Mouse (Mus musculus) CH12.LX (cell line): Measurements from ENCODE around the gene Kiz. TPM values are rescaled to one million over a fixed set of nuclear protein-coding genes. Genes with fewer than 3 reads are reported as not detected.

Experiments used
- DNase-seq: peaks from one replicate; pipeline ENCODE4 v3.0.0-alpha.2; 2013; ENCODE audit errors: extremely low read depth
- H3K27ac ChIP-seq: 2 replicates; pipeline ENCODE4 v1.5.1; 2012; ENCODE audit warnings: low read depth, mild to moderate bottlenecking, control low read depth, moderate library complexity; ENCODE audit not compliant: insufficient read depth
- H3K27me3 ChIP-seq: replicated peaks from 2 replicates; pipeline ENCODE3; 2012; ENCODE audit warnings: inconsistent platforms
- H3K36me3 ChIP-seq, 2 experiments: replicated peaks in 1 of 2; 2 replicates each; pipeline versions ENCODE3 to v1.6.1; 2012; ENCODE audit warnings: inconsistent platforms in 1 of 2, low read length in 1 of 2, mild to moderate bottlenecking in 1 of 2, mixed read lengths in 1 of 2, moderate library complexity in 1 of 2; ENCODE audit not compliant: control insufficient read depth in 1 of 2, insufficient read depth in 1 of 2
- H3K4me1 ChIP-seq, 2 experiments: 2 replicates each; pipeline ENCODE4 v1.6.1; 2012; ENCODE audit warnings: inconsistent platforms in 1 of 2, moderate library complexity in 1 of 2; ENCODE audit not compliant: insufficient read depth in 2 of 2, control insufficient read depth in 1 of 2
- H3K4me2 ChIP-seq: 2 replicates; pipeline ENCODE4 v1.6.1; 2012; ENCODE audit warnings: low read depth, mild to moderate bottlenecking, control low read depth; ENCODE audit not compliant: poor library complexity, insufficient read depth, severe bottlenecking
- H3K4me3 ChIP-seq, 3 experiments: fragments of 150-350 bp in 1 of 3; sonication (generic) in 1 of 3; replicated peaks in 1 of 3; 2 replicates each; pipeline versions ENCODE3 to v1.5.1; 2011 to 2012; ENCODE audit warnings: low read depth in 2 of 3, low read length in 2 of 3, mild to moderate bottlenecking in 2 of 3, moderate library complexity in 2 of 3, control low read depth in 1 of 3, improper control_type of control experiment in 1 of 3, inconsistent platforms in 1 of 3, mixed read lengths in 1 of 3; ENCODE audit not compliant: poor library complexity in 1 of 3
- H3K79me2 ChIP-seq: replicated peaks from 2 replicates; pipeline ENCODE4 v1.6.1; 2012; ENCODE audit warnings: mild to moderate bottlenecking, moderate library complexity; ENCODE audit not compliant: control insufficient read depth, poor library complexity, insufficient read depth, severe bottlenecking; ENCODE audit errors: extremely low read depth
- H3K9ac ChIP-seq: 2 replicates; pipeline ENCODE4 v1.6.1; 2012; ENCODE audit warnings: low read depth, mild to moderate bottlenecking, control low read depth, moderate library complexity; ENCODE audit not compliant: insufficient read depth
- H3K9me3 ChIP-seq: replicated peaks from 2 replicates; pipeline ENCODE3; 2012; ENCODE audit warnings: low read length, inconsistent platforms, mixed read lengths
- BHLHE40 ChIP-seq: IDR thresholded peaks from 2 replicates; pipeline ENCODE4 v1.6.1; 2011; ENCODE audit warnings: mild to moderate bottlenecking, low read depth, low read length, improper control_type of control experiment
- CHD1 ChIP-seq: IDR thresholded peaks from 2 replicates; pipeline ENCODE4 v1.6.1; 2012; ENCODE audit warnings: low read depth, low read length, improper control_type of control experiment, inconsistent platforms
- CHD2 ChIP-seq: IDR thresholded peaks from 2 replicates; pipeline ENCODE4 v1.6.1; 2011; ENCODE audit warnings: low read length, improper control_type of control experiment
- CTCF ChIP-seq, 2 experiments: IDR thresholded peaks in 1 of 2; conservative IDR thresholded peaks in 1 of 2; 2 replicates each; pipeline ENCODE4 v1.5.1; 2011 to 2012; ENCODE audit warnings: low read depth in 2 of 2, low read length in 2 of 2, improper control_type of control experiment in 1 of 2, inconsistent platforms in 1 of 2, mild to moderate bottlenecking in 1 of 2, moderate library complexity in 1 of 2
- HCFC1 ChIP-seq: IDR thresholded peaks from 2 replicates; pipeline ENCODE4 v1.6.1; 2012; ENCODE audit warnings: low read depth, mild to moderate bottlenecking, inconsistent platforms, low read length, improper control_type of control experiment
- IRF4 ChIP-seq: IDR thresholded peaks from 2 replicates; pipeline ENCODE4 v1.6.1; 2014; ENCODE audit warnings: low read depth, mild to moderate bottlenecking, inconsistent platforms, low read length, improper control_type of control experiment
- KAT2A ChIP-seq: IDR thresholded peaks from 2 replicates; pipeline ENCODE4 v1.6.1; 2012; ENCODE audit warnings: low read length, improper control_type of control experiment, inconsistent platforms; ENCODE audit not compliant: insufficient replicate concordance
- MAFK ChIP-seq: IDR thresholded peaks from 2 replicates; pipeline ENCODE4 v1.6.1; 2011; ENCODE audit warnings: low read length, improper control_type of control experiment; ENCODE audit not compliant: insufficient replicate concordance
- MAX ChIP-seq: IDR thresholded peaks from 2 replicates; pipeline ENCODE4 v1.6.1; 2011; ENCODE audit warnings: low read length, improper control_type of control experiment
- MAZ ChIP-seq: IDR thresholded peaks from 2 replicates; pipeline ENCODE4 v1.6.1; 2012; ENCODE audit warnings: low read depth, mild to moderate bottlenecking, inconsistent platforms, low read length, improper control_type of control experiment, moderate library complexity
- MEF2A ChIP-seq: IDR thresholded peaks from 2 replicates; pipeline ENCODE4 v1.6.1; 2014; ENCODE audit warnings: low read depth, mild to moderate bottlenecking, inconsistent platforms, low read length, improper control_type of control experiment, borderline replicate concordance
- MYC ChIP-seq: IDR thresholded peaks from 2 replicates; pipeline ENCODE4 v1.6.1; 2011; ENCODE audit warnings: low read depth, mild to moderate bottlenecking, improper control_type of control experiment, low read length
- NELFE ChIP-seq: IDR thresholded peaks from 2 replicates; pipeline ENCODE4 v1.6.1; 2011; ENCODE audit warnings: low read depth, low read length, improper control_type of control experiment
- POLR2AphosphoS2 ChIP-seq: IDR thresholded peaks from 2 replicates; pipeline ENCODE4 v1.6.1; 2011; ENCODE audit warnings: low read depth, low read length, improper control_type of control experiment
- RAD21 ChIP-seq: IDR thresholded peaks from 2 replicates; pipeline ENCODE4 v1.6.1; 2011; ENCODE audit warnings: low read depth, mild to moderate bottlenecking, low read length, improper control_type of control experiment, moderate library complexity
- SMC3 ChIP-seq: IDR thresholded peaks from 2 replicates; pipeline ENCODE4 v1.6.1; 2011; ENCODE audit warnings: low read depth, low read length, improper control_type of control experiment
- TBP ChIP-seq: conservative IDR thresholded peaks from 2 replicates; pipeline ENCODE4 v1.6.1; 2011; ENCODE audit warnings: low read depth, low read length, improper control_type of control experiment
- USF1 ChIP-seq: IDR thresholded peaks from 2 replicates; pipeline ENCODE4 v1.6.1; 2014; ENCODE audit warnings: low read depth, mild to moderate bottlenecking, inconsistent platforms, low read length, improper control_type of control experiment
- ZC3H11A ChIP-seq: IDR thresholded peaks from 2 replicates; pipeline ENCODE4 v1.6.1; 2012; ENCODE audit warnings: low read depth, mild to moderate bottlenecking, inconsistent platforms, low read length, improper control_type of control experiment
- dilution Hi-C: fragments of 300-500 bp; cut with MboI; formaldehyde crosslinking; loops from 2 replicates; pipeline ENCODE4 v1.14.3; 2020; ENCODE audit warnings: low sequenced_read_pairs; ENCODE audit not compliant: extremely low pct_unique_long_range_greater_than_20kb, extremely low pct_ligation_motif_present
- in situ Hi-C: fragments of 300-500 bp; cut with MboI; formaldehyde crosslinking; loops from 3 replicates; pipeline ENCODE4 v1.14.3; 2019; ENCODE audit warnings: low sequenced_read_pairs, low pct_ligation_motif_present, low pct_unique_long_range_greater_than_20kb, mixed read lengths
- polyA plus RNA-seq: library from polyadenylated mRNA; unstranded; fragments of >175 nt; gene quantifications from 2 replicates; pipeline ENCODE4 v1.2.1, GENCODE M21; 2012; ENCODE audit warnings: low read depth; ENCODE audit not compliant: insufficient read length
- total RNA-seq, 2 experiments: library from RNA; depleted of rRNA; stranded (reverse); fragments of 300-350 nt in 1 of 2; fragments of >200 nt in 1 of 2; gene quantifications; 2 replicates each; pipeline ENCODE4 v1.2.3; 2012 to 2014

Kiz gene
- total and polyA plus RNA-seq, 3 experiments = 11.2 to 14.1 (median 13.0) TPM

GRCm38 (mm10) chr2:146958951-146959821 is 103.5 kb downstream of the Kiz start:
- peak; percentile 74 for DNase-seq
- Histone ChIP-seq H3K9ac (no peak overlapping the region), H3K4me2 (no peak overlapping the region), H3K4me3 (no peak overlapping the region), H3K27ac (no peak overlapping the region), H3K27me3 (no peaks in the 10 kb centered on the region), H3K36me3 (peaks cover 0 to 6% of the 10 kb centered on the region in 2 experiments), H3K4me1 (no peaks in the 10 kb centered on the region), H3K9me3 (peaks cover 2% of the 10 kb centered on the region), H3K79me2 (no peaks in the 10 kb centered on the region)
- TF ChIP-seq CHD2 (no peak), NELFE (peak; percentile 37; the same call in 1 of the 2 replicates), BHLHE40 (peak; percentile 95), RAD21 (peak; percentile 70), MAX (peak; percentile 70), MAZ (0 out of 2 replicates have a peak, but pooled peaks have one; percentile 25), IRF4 (no peak), CTCF (conservative IDR thresholded peaks at IDR 0.05 in 1 of 2, IDR thresholded peaks at IDR 0.05 in 1 of 2; ENCODE audit: low read depth in 2 of 2, low read length in 2 of 2) (peak; percentile 42 to 73), SMC3 (peak; percentile 70), MEF2A (no peak), POLR2AphosphoS2 (no peak), MYC (peak; percentile 86), HCFC1 (0 out of 2 replicates have a peak, but pooled peaks have one; percentile 6), CHD1 (no peak), TBP (no peak), ZC3H11A (peak; percentile 18), MAFK (no peak)
- in situ Hi-C loops (loop anchor here (5.0 to 25.0 kb wide), 2 partner anchors 218 to 347 kb away; no protein-coding TSS in a partner anchor), dilution Hi-C loops (no loop called here)

GRCm38 (mm10) chr2:146975024-146975423 is 119.4 kb downstream of the Kiz start:
- Histone ChIP-seq H3K4me3 (no peak overlapping the region), H3K9me3 (no peaks in the 10 kb centered on the region), H3K36me3 (peaks cover 5 to 7% of the 10 kb centered on the region in 2 experiments), H3K79me2 (no peaks in the 10 kb centered on the region), H3K27me3 (no peaks in the 10 kb centered on the region), H3K4me2 (no peak overlapping the region), H3K27ac (no peak overlapping the region), H3K4me1 (no peaks in the 10 kb centered on the region), H3K9ac (no peak overlapping the region)
- no peak for DNase-seq
- TF ChIP-seq KAT2A (no peak), USF1 (no peak)
- dilution Hi-C loops (no loop called here), in situ Hi-C loops (no loop called here)
